Mouse (Mus musculus): ENCODE measurements around the gene Rrbp1. TPM values are rescaled to one million over a fixed set of nuclear protein-coding genes. Genes with fewer than 3 reads are reported as not detected.

Gene Rrbp1
- total and polyA plus RNA-seq, 3 experiments, result 56.7 to 128 (median 127) TPM

DNA sequence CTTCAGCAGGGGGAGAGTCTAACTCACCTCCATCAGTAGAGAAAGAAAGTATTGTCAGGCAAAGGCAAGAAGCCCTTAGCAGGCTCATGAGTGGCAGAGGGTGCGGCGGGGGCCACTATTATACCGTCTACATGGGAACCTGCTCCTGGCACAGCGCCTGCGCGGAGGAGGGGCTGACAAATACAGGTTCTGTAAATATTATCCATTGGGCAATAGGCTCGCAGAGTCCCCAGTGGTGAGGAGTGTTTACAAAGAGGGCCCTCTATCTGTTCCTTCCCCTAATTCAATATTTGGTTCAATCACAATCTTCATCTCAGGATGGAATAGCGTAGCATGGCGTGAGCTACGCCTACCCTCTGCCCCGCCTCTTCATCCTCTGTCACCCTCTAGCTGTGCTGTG lies 3.0 kb upstream of the Rrbp1 start:
- Histone ChIP-seq H3K9ac (ENCODE audit: control insufficient read depth, low read depth, low read length, poor library complexity, severe bottlenecking) (no peak overlapping the region), H3K79me2 (ENCODE audit: control insufficient read depth, insufficient read depth, low read length, poor library complexity) (peaks cover 18% of the 10 kb centered on the region)
- TF ChIP-seq SMC3 (IDR thresholded peaks at IDR 0.05; ENCODE audit: low read depth, low read length), result no peak
- TF ChIP-seq E2F4 (IDR thresholded peaks at IDR 0.05; ENCODE audit: borderline replicate concordance, low read depth, low read length), result no peak
- no peak for TF ChIP-seq MYB (IDR thresholded peaks at IDR 0.05; ENCODE audit: low read depth, low read length)
- TF ChIP-seq ZMIZ1 (IDR thresholded peaks at IDR 0.05; ENCODE audit: low read depth, low read length), result no peak
- no peak for TF ChIP-seq RCOR1 (IDR thresholded peaks at IDR 0.05; ENCODE audit: low read depth, low read length)
- no peak for TF ChIP-seq MXI1 (IDR thresholded peaks at IDR 0.05; ENCODE audit: low read depth, low read length)
- TF ChIP-seq MEF2A (IDR thresholded peaks at IDR 0.05; ENCODE audit: extremely low read depth, insufficient replicate concordance, low read depth, low read length, poor library complexity, severe bottlenecking), result no peak
- TF ChIP-seq POLR2A (IDR thresholded peaks at IDR 0.05; ENCODE audit: control insufficient read depth in 1 of 2, insufficient read depth in 1 of 2, low read depth in 1 of 2, low read length in 2 of 2, poor library complexity in 1 of 2), result no peak
- no peak for TF ChIP-seq NRF1 (IDR thresholded peaks at IDR 0.05; ENCODE audit: insufficient read depth, low read depth, low read length, poor library complexity, severe bottlenecking)
- no peak for TF ChIP-seq BHLHE40 (IDR thresholded peaks at IDR 0.05; ENCODE audit: borderline replicate concordance, low read depth, low read length)
- no peak for TF ChIP-seq CHD1 (IDR thresholded peaks at IDR 0.05; ENCODE audit: low read depth, low read length)
- TF ChIP-seq POLR2AphosphoS2 (IDR thresholded peaks at IDR 0.05; ENCODE audit: low read length), result no peak
- TF ChIP-seq MAFK (IDR thresholded peaks at IDR 0.05; ENCODE audit: borderline replicate concordance, low read depth, low read length), result no peak
- TF ChIP-seq GABPA (IDR thresholded peaks at IDR 0.05; ENCODE audit: low read depth, low read length), result no peak
- TF ChIP-seq TBP (IDR thresholded peaks at IDR 0.05; ENCODE audit: low read depth, low read length), result no peak
- TF ChIP-seq EP300 (IDR thresholded peaks at IDR 0.05; ENCODE audit: low read depth in 1 of 2, low read length in 2 of 2), result no peak

GRCm38 (mm10) chr2:144010282-144011044 lies 600 bp downstream of the Rrbp1 start:
- peaks cover 45% of the 10 kb centered on the region for H3K79me2 ChIP-seq (ENCODE audit: control insufficient read depth, insufficient read depth, low read length, poor library complexity)
- TF ChIP-seq CTCF (IDR thresholded peaks at IDR 0.05 in 2 of 3, conservative IDR thresholded peaks at IDR 0.05 in 1 of 3; ENCODE audit: control insufficient read depth in 1 of 3, insufficient read depth in 1 of 3, low read depth in 2 of 3, low read length in 3 of 3, poor library complexity in 1 of 3, severe bottlenecking in 1 of 3) (peak; percentile 50 to 83 (median 55); a peak in 5 of 6 replicates), GABPA (IDR thresholded peaks at IDR 0.05; ENCODE audit: low read depth, low read length) (no peak), SIN3A (IDR thresholded peaks at IDR 0.05; ENCODE audit: low read length) (peak; percentile 22; the same call in 1 of the 2 replicates), RAD21 (IDR thresholded peaks at IDR 0.05; ENCODE audit: low read depth, low read length) (peak; percentile 15), MAX (IDR thresholded peaks at IDR 0.05; ENCODE audit: low read length) (peak; percentile 9; the same call in 1 of the 2 replicates), JUND (IDR thresholded peaks at IDR 0.05; ENCODE audit: low read depth, low read length) (no peak), ZNF384 (IDR thresholded peaks at IDR 0.05; ENCODE audit: low read depth, low read length) (no peak), MEF2A (IDR thresholded peaks at IDR 0.05; ENCODE audit: extremely low read depth, insufficient replicate concordance, low read depth, low read length, poor library complexity, severe bottlenecking) (no peak), E2F4 (IDR thresholded peaks at IDR 0.05; ENCODE audit: borderline replicate concordance, low read depth, low read length) (no peak), TAL1 (IDR thresholded peaks at IDR 0.05; ENCODE audit: low read length) (no peak), POLR2A (IDR thresholded peaks at IDR 0.05; ENCODE audit: control insufficient read depth in 1 of 2, insufficient read depth in 1 of 2, low read depth in 1 of 2, low read length in 2 of 2, poor library complexity in 1 of 2) (no peak; a peak in 1 of 4 replicates), CHD2 (IDR thresholded peaks at IDR 0.05; ENCODE audit: low read length) (no peak), NELFE (IDR thresholded peaks at IDR 0.05; ENCODE audit: low read depth, low read length) (peak; percentile 13; the same call in 1 of the 2 replicates), ELF1 (IDR thresholded peaks at IDR 0.05; ENCODE audit: low read depth, low read length) (0 out of 2 replicates have a peak, but pooled peaks have one; percentile 5), HCFC1 (IDR thresholded peaks at IDR 0.05; ENCODE audit: low read depth, low read length) (0 out of 2 replicates have a peak, but pooled peaks have one; percentile 40), ETS1 (IDR thresholded peaks at IDR 0.05; ENCODE audit: low read depth, low read length) (no peak), MAFK (IDR thresholded peaks at IDR 0.05; ENCODE audit: borderline replicate concordance, low read depth, low read length) (no peak), MXI1 (IDR thresholded peaks at IDR 0.05; ENCODE audit: low read depth, low read length) (peak; percentile 59), SMC3 (IDR thresholded peaks at IDR 0.05; ENCODE audit: low read depth, low read length) (peak; percentile 49)
- H3K27me3 ChIP-seq (ENCODE audit: control insufficient read depth in 1 of 2, insufficient read depth in 2 of 2, low read length in 2 of 2), result no peaks in the 10 kb centered on the region; a peak in 2 of 4 replicates
- DNase-seq (ENCODE audit: low read depth, low spot score), result no peak
- H3K9ac ChIP-seq (ENCODE audit: control insufficient read depth, low read depth, low read length, poor library complexity, severe bottlenecking), result peak overlapping the region; percentile 97
- peak overlapping the region; percentile 63 for H3K27ac ChIP-seq (ENCODE audit: control insufficient read depth, low read depth, low read length)
- H3K36me3 ChIP-seq (ENCODE audit: control insufficient read depth in 1 of 2, insufficient read depth in 2 of 2, low read length in 2 of 2), result peaks cover 0 to 8% of the 10 kb centered on the region in 2 experiments; a peak in 3 of 4 replicates
- peak overlapping the region; percentile 89 to 95 for H3K4me3 ChIP-seq (ENCODE audit: control insufficient read depth in 1 of 2, insufficient read depth in 1 of 2, low read depth in 2 of 2, low read length in 2 of 2)
- H3K4me1 ChIP-seq (ENCODE audit: control insufficient read depth in 1 of 2, insufficient read depth in 2 of 2, low read length in 2 of 2), result peaks cover 3 to 9% of the 10 kb centered on the region in 2 experiments; a peak in 3 of 4 replicates
- H3K9me3 ChIP-seq (replicated peaks; ENCODE audit: insufficient read depth, low read length), result no peaks in the 10 kb centered on the region

More for the DNA sequence above, 3.0 kb upstream of the Rrbp1 start:
- no peaks in the 10 kb centered on the region for H3K9me3 ChIP-seq (replicated peaks; ENCODE audit: insufficient read depth, low read length)
- DNase-seq (ENCODE audit: low read depth, low spot score), result no peak
- peaks cover 3 to 7% of the 10 kb centered on the region in 2 experiments; a peak in 3 of 4 replicates for H3K4me1 ChIP-seq (ENCODE audit: control insufficient read depth in 1 of 2, insufficient read depth in 2 of 2, low read length in 2 of 2)
- peaks cover 0 to 5% of the 10 kb centered on the region in 2 experiments; a peak in 2 of 4 replicates for H3K36me3 ChIP-seq (ENCODE audit: control insufficient read depth in 1 of 2, insufficient read depth in 2 of 2, low read length in 2 of 2)
- peaks cover 0 to 8% of the 10 kb centered on the region in 2 experiments; a peak in 3 of 4 replicates for H3K27me3 ChIP-seq (ENCODE audit: control insufficient read depth in 1 of 2, insufficient read depth in 2 of 2, low read length in 2 of 2)
- no peak overlapping the region for H3K27ac ChIP-seq (ENCODE audit: control insufficient read depth, low read depth, low read length)
- no peak overlapping the region for H3K4me3 ChIP-seq (ENCODE audit: control insufficient read depth in 1 of 2, insufficient read depth in 1 of 2, low read depth in 2 of 2, low read length in 2 of 2)
